Mouse (Mus musculus) forebrain, embryonic 12.5 days (tissue): ENCODE results near the gene Slc44a5. TPM values are rescaled to one million over a fixed set of nuclear protein-coding genes. Genes with fewer than 3 reads are reported as not detected.

ENCODE experiments used
- ATAC-seq: fragments of 200-750 bp; cut with Nextera tagmentation; 2 replicates; pipeline ENCODE4 v1.8.0; 2017; ENCODE audit warnings: moderate TSS enrichment; ENCODE audit not compliant: low FRiP score
- H3K27ac ChIP-seq: fragments of 300-500 bp; sonication (generic); 2 replicates; pipeline ENCODE4 v1.5.1; 2016; ENCODE audit warnings: mild to moderate bottlenecking
- H3K27me3 ChIP-seq: fragments of 300-500 bp; sonication (generic); 2 replicates; pipeline ENCODE4 v1.6.1; 2016; ENCODE audit warnings: mild to moderate bottlenecking
- H3K36me3 ChIP-seq: fragments of 300-500 bp; sonication (generic); replicated peaks from 2 replicates; pipeline ENCODE4 v1.6.1; 2016; ENCODE audit warnings: mild to moderate bottlenecking
- H3K4me1 ChIP-seq: fragments of 300-500 bp; sonication (generic); 2 replicates; pipeline ENCODE4 v1.6.1; 2016
- H3K4me2 ChIP-seq: fragments of 300-500 bp; sonication (generic); 2 replicates; pipeline ENCODE4 v1.6.1; 2016; ENCODE audit warnings: mild to moderate bottlenecking, moderate library complexity
- H3K4me3 ChIP-seq: fragments of 300-500 bp; sonication (generic); replicated peaks from 2 replicates; pipeline ENCODE4 v1.5.1; 2016; ENCODE audit warnings: mild to moderate bottlenecking
- H3K9ac ChIP-seq: fragments of 300-500 bp; sonication (generic); 2 replicates; pipeline ENCODE4 v1.6.1; 2016; ENCODE audit warnings: mild to moderate bottlenecking
- H3K9me3 ChIP-seq: fragments of 300-500 bp; sonication (generic); 2 replicates; pipeline ENCODE4 v1.6.1; 2016
- WGBS: fragments of 180-500 bp; shearing (Covaris S2); methylation state at CpG from one replicate; pipeline ENCODE4 v1.1.7; 2016; 5-methylcytosine and 5-hydroxymethylcytosine counted together
- polyA plus RNA-seq: library from polyadenylated mRNA; unstranded; fragments of >200 nt; fragmentation: Nextera tagmentation; extraction: Ambion mirVana; gene quantifications from 2 replicates; pipeline ENCODE4 v1.2.1, GENCODE M21; 2016

The Slc44a5 gene
- polyA plus RNA-seq, 1 experiment from 2014 or later, result 4.7 TPM

DNA sequence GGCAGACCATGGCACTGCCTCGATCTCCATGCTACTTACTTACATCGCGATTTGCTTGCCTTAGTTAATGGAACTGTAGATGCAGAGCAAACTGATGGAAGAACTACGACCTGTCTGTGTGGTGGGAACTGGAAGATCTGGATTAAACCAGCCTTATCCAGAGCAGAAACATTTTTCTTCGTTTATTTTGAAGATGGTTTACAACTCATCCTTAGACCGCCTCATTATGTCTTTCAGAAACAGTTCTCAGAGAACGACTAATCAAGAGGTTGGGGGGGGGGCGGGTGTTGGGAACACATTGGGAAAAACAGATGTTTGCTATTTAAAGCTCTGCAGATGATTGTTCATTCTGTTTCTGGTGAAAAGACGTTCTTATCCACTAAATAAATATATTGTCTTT lies 210.7 kb downstream of the Slc44a5 start:
- no peak for ATAC-seq
- Histone ChIP-seq H3K27ac (no peak overlapping the region), H3K4me2 (no peak overlapping the region), H3K36me3 (no peaks in the 10 kb centered on the region), H3K9me3 (no peaks in the 10 kb centered on the region), H3K4me1 (peaks cover 4% of the 10 kb centered on the region; the same call in 1 of the 2 replicates), H3K4me3 (no peak overlapping the region), H3K27me3 (no peaks in the 10 kb centered on the region), H3K9ac (no peak overlapping the region)
- 88% methylated on average over 9 of the region's 9 CpGs for WGBS

DNA sequence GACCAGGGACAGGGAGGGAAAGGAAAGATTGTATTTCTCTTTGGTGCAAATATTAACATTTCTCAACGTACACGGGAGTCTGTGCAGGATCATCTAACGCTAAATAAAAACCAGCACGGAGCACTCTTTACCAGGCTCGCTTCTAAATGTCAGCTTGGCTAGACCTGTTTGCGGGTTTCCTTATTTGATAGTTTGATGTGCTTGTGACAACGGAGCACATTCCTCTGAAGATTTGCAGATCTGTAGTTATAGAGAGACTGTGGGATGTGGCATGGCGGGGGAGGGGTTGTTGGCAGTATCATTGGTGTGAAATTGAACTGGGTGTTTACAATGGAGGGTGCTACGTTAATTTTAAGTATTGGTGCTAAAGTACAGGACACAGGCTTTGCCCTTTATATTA lies 215.4 kb downstream of the Slc44a5 start:
- WGBS, result 72% methylated on average over 9 of the region's 9 CpGs
- Histone ChIP-seq H3K36me3 (no peaks in the 10 kb centered on the region), H3K9ac (no peak overlapping the region), H3K9me3 (no peaks in the 10 kb centered on the region), H3K4me1 (peaks cover 21% of the 10 kb centered on the region), H3K4me2 (no peak overlapping the region), H3K4me3 (no peak overlapping the region), H3K27ac (no peak overlapping the region), H3K27me3 (peaks cover 10% of the 10 kb centered on the region)
- no peak for ATAC-seq

GRCm38 (mm10) chr3:154192328-154193030 lies 219.2 kb downstream of the Slc44a5 start:
- H3K4me1 ChIP-seq, result peaks cover 29% of the 10 kb centered on the region
- H3K27ac ChIP-seq, result no peak overlapping the region
- WGBS, result 13% methylated on average over 13 of the region's 14 CpGs
- H3K27me3 ChIP-seq, result peaks cover 10% of the 10 kb centered on the region
- no peaks in the 10 kb centered on the region for H3K36me3 ChIP-seq
- peak; percentile 43; the same call in 1 of the 2 replicates for ATAC-seq
- no peak overlapping the region for H3K4me3 ChIP-seq
- H3K4me2 ChIP-seq, result no peak overlapping the region
- H3K9me3 ChIP-seq, result no peaks in the 10 kb centered on the region
- H3K9ac ChIP-seq, result no peak overlapping the region

- ATAC-seq, result no peak
- WGBS, result 67% methylated on average over 10 of the region's 10 CpGs
- Histone ChIP-seq H3K9ac (no peak overlapping the region), H3K27me3 (peaks cover 10% of the 10 kb centered on the region), H3K4me1 (peaks cover 29% of the 10 kb centered on the region), H3K27ac (no peak overlapping the region), H3K36me3 (no peaks in the 10 kb centered on the region), H3K4me2 (no peak overlapping the region), H3K9me3 (no peaks in the 10 kb centered on the region), H3K4me3 (no peak overlapping the region)
Measured at GRCm38 (mm10) chr3:154193189-154193840, 220.1 kb downstream of the Slc44a5 start.

DNA sequence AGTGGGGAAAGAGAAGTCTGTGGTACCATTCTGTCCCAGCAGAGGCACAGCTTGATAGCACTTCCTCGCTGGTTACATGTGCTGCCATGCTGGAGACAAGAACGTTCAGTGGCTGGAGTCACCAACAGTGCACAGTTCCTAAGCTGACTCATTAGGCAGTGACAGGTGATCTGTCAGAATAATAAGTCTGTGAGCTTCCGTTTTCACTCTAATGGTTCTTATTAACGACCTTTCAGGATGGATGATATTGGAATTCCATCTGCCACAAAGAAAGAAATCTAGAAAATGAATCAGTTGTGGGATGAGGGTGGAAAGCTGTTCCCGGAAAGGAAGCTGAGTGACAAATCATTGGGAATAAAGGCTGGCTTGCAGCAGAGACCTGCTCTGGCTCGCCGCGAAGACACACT lies 227.2 kb downstream of the Slc44a5 start:
- H3K4me2 ChIP-seq, result no peak overlapping the region
- H3K4me1 ChIP-seq, result no peaks in the 10 kb centered on the region
- H3K27ac ChIP-seq, result no peak overlapping the region
- H3K27me3 ChIP-seq, result 0 out of 2 replicates have a peak, but pooled peaks cover 3% of the 10 kb centered on the region
- H3K9ac ChIP-seq, result no peak overlapping the region
- H3K36me3 ChIP-seq, result no peaks in the 10 kb centered on the region
- no peak overlapping the region for H3K4me3 ChIP-seq
- H3K9me3 ChIP-seq, result no peaks in the 10 kb centered on the region
- ATAC-seq, result no peak
- WGBS, result 58% methylated on average over 8 of the region's 8 CpGs

- ATAC-seq, result no peak
- Histone ChIP-seq H3K27ac (no peak overlapping the region), H3K9ac (no peak overlapping the region), H3K27me3 (0 out of 2 replicates have a peak, but pooled peaks cover 3% of the 10 kb centered on the region), H3K4me1 (no peaks in the 10 kb centered on the region), H3K9me3 (no peaks in the 10 kb centered on the region), H3K4me3 (no peak overlapping the region), H3K4me2 (no peak overlapping the region), H3K36me3 (no peaks in the 10 kb centered on the region)
- WGBS, result 85% methylated on average over 12 of the region's 12 CpGs
Measured at GRCm38 (mm10) chr3:154201796-154202195, 228.6 kb downstream of the Slc44a5 start.

DNA sequence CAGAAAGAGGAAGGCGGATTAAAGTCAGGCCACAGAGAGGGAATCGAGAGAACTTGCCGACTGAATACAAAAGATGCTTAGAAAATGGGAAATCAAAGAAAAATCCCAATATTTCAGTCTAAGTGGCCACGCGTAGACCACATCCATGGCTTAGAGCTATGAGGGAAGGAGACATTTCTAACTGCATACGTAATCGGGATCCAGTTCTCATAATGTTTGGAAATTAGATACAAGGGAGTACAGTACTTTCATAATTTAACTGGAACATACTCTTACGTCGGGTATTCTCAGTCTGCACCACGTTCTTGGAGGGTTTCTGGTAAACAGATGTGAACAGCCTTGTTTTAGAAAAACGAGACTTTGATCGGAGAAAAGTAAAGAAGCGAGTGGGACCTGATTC lies 229.1 kb downstream of the Slc44a5 start:
- WGBS, result 84% methylated on average over 13 of the region's 13 CpGs
- ATAC-seq, result no peak

DNA sequence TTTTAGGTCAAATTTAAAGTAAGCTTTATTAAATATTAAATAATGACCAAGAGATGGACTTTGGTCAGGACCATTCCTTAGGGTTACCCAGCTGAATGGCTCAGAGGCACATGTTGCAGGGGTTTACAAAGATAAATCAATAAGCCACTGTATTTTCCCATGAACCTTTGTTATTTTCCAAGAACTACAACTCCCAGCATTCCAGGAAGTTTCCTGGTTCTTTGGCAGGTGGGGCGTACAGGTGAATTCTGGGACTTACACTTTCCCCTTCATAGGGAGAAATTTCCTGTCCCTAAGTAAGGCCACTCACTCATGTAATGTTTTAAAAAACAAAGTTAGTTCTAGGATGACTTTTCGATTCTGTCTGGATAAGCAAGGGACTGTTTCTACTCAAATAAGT lies 235.2 kb downstream of the Slc44a5 start:
- H3K9ac ChIP-seq, result no peak overlapping the region
- H3K27ac ChIP-seq, result no peak overlapping the region
- H3K9me3 ChIP-seq, result no peaks in the 10 kb centered on the region
- no peaks in the 10 kb centered on the region for H3K36me3 ChIP-seq
- H3K4me3 ChIP-seq, result no peak overlapping the region
- H3K4me1 ChIP-seq, result peaks cover 19% of the 10 kb centered on the region
- H3K27me3 ChIP-seq, result no peaks in the 10 kb centered on the region
- no peak for ATAC-seq
- WGBS, result 91% methylated on average over 2 of the region's 2 CpGs
- H3K4me2 ChIP-seq, result no peak overlapping the region

More for the DNA sequence above, 229.1 kb downstream of the Slc44a5 start:
- Histone ChIP-seq H3K9ac (no peak overlapping the region), H3K27ac (no peak overlapping the region), H3K4me1 (no peaks in the 10 kb centered on the region), H3K4me2 (no peak overlapping the region), H3K36me3 (no peaks in the 10 kb centered on the region), H3K9me3 (no peaks in the 10 kb centered on the region), H3K4me3 (no peak overlapping the region), H3K27me3 (0 out of 2 replicates have a peak, but pooled peaks cover 3% of the 10 kb centered on the region)

- WGBS, result 36% methylated on average over 4 of the region's 4 CpGs
- Histone ChIP-seq H3K9ac (no peak overlapping the region), H3K4me1 (peaks cover 19% of the 10 kb centered on the region), H3K36me3 (no peaks in the 10 kb centered on the region), H3K27me3 (no peaks in the 10 kb centered on the region), H3K9me3 (no peaks in the 10 kb centered on the region), H3K27ac (0 out of 2 replicates have a peak overlapping the region, but pooled peaks have one; percentile 42), H3K4me3 (no peak overlapping the region), H3K4me2 (no peak overlapping the region)
- ATAC-seq, result peak; percentile 36; the same call in 1 of the 2 replicates
Measured at GRCm38 (mm10) chr3:154209201-154209754, 236.0 kb downstream of the Slc44a5 start.

- Histone ChIP-seq H3K27me3 (no peaks in the 10 kb centered on the region), H3K27ac (0 out of 2 replicates have a peak overlapping the region, but pooled peaks have one; percentile 42), H3K36me3 (no peaks in the 10 kb centered on the region), H3K9me3 (no peaks in the 10 kb centered on the region), H3K4me2 (no peak overlapping the region), H3K4me1 (peaks cover 19% of the 10 kb centered on the region), H3K4me3 (no peak overlapping the region), H3K9ac (no peak overlapping the region)
- peak; percentile 72; the same call in 1 of the 2 replicates for ATAC-seq
- 13% methylated on average over 4 of the region's 4 CpGs for WGBS
Measured at GRCm38 (mm10) chr3:154209776-154210430, 236.7 kb downstream of the Slc44a5 start.

- ATAC-seq, result peak; percentile 41; the same call in 1 of the 2 replicates
- Histone ChIP-seq H3K36me3 (no peaks in the 10 kb centered on the region), H3K9ac (no peak overlapping the region), H3K4me3 (no peak overlapping the region), H3K27ac (peak overlapping the region; percentile 19; the same call in 1 of the 2 replicates), H3K4me1 (peaks cover 19% of the 10 kb centered on the region), H3K9me3 (no peaks in the 10 kb centered on the region), H3K27me3 (no peaks in the 10 kb centered on the region), H3K4me2 (no peak overlapping the region)
- WGBS, result 68% methylated on average over 10 of the region's 10 CpGs
Measured at GRCm38 (mm10) chr3:154210431-154211055, 237.3 kb downstream of the Slc44a5 start.

- ATAC-seq, result no peak
- peaks cover 19% of the 10 kb centered on the region for H3K4me1 ChIP-seq
- H3K27ac ChIP-seq, result no peak overlapping the region
- H3K27me3 ChIP-seq, result no peaks in the 10 kb centered on the region
- no peaks in the 10 kb centered on the region for H3K9me3 ChIP-seq
- no peak overlapping the region for H3K9ac ChIP-seq
- 87% methylated on average over 2 of the region's 2 CpGs for WGBS
- H3K4me2 ChIP-seq, result no peak overlapping the region
- no peaks in the 10 kb centered on the region for H3K36me3 ChIP-seq
- H3K4me3 ChIP-seq, result no peak overlapping the region
Measured at GRCm38 (mm10) chr3:154212551-154212950, 239.3 kb downstream of the Slc44a5 start.
